Mouse (Mus musculus) adrenal gland, adult 18-20 months (tissue): ENCODE data around the gene Gm4175. TPM values are rescaled to one million over a fixed set of nuclear protein-coding genes. Genes with fewer than 3 reads are reported as not detected.
"Not testable (repeated sequence)": the region's sequence is repeated elsewhere in the genome, so short reads cannot be mapped to it uniquely, and the experiment has no call there.

Source experiments
- DNase-seq, 2 experiments: peaks; one replicate each; pipeline ENCODE4 v3.0.0; 2021 to 2022; ENCODE audit warnings: low spot score in 2 of 2
- long read RNA-seq, 2 experiments: library from polyadenylated mRNA; stranded (forward); transcript quantifications; one replicate each; pipeline ENCODE4 v2.0.0; 2021
- total RNA-seq, 2 experiments: library from RNA; stranded (reverse); gene quantifications; 1 replicate in 1 of 2; 2 replicates in 1 of 2; pipeline ENCODE4 v1.2.3; 2021

The Gm4175 gene
- not detected for total RNA-seq
- long read RNA-seq, experiment 1, result 0 reads
- long read RNA-seq, experiment 2, result 0 reads

GRCm38 (mm10) chr7:21761375-21761774 is at the start of gene Gm4175:
Gm4175 (minus strand) TSS chr7:21761475.
- DNase-seq, result not testable (repeated sequence)

- not testable (repeated sequence) for DNase-seq
Observed at GRCm38 (mm10) chr7:21796628-21797027, 35.4 kb upstream of the Gm4175 start, which contains the start of gene Gm4177. Gm4177 (minus strand) TSS chr7:21796728.

Other genes starting within 250 kb of the Gm4175 start
- not detected for gene Vmn1r130, start 249.7 kb downstream of the Gm4175 start, total RNA-seq
- gene Vmn1r131, start 215.4 kb downstream of the Gm4175 start, total RNA-seq, result not detected
- not detected for gene Vmn1r132, start 147.4 kb downstream of the Gm4175 start, total RNA-seq
- gene Gm4177, start 35.3 kb upstream of the Gm4175 start, total RNA-seq, result not detected
- not detected for gene Vmn1r135, start 70.9 kb upstream of the Gm4175 start, total RNA-seq
- gene Gm5725, start 82.8 kb upstream of the Gm4175 start, total RNA-seq, result not detected
- not detected for gene Gm5891, start 159.8 kb upstream of the Gm4175 start, total RNA-seq
- not detected for gene Vmn1r137, start 233.1 kb upstream of the Gm4175 start, total RNA-seq